Mouse (Mus musculus): Measurements from ENCODE around the gene Usp50. TPM values are rescaled to one million over a fixed set of nuclear protein-coding genes. Genes with fewer than 3 reads are reported as not detected.

The Usp50 gene
- total RNA-seq, 2 experiments from 2014 or later = not detected

GRCm38 (mm10) chr2:126759351-126759750, 23.9 kb downstream of the Usp50 start:
- no peak for ATAC-seq (replicated peaks; ENCODE audit: poor library complexity, severe bottlenecking)

- no peak for ATAC-seq (replicated peaks; ENCODE audit: poor library complexity, severe bottlenecking)
These were observed 27.6 kb downstream of the Usp50 start for GRCm38 (mm10) chr2:126755664-126756063.

- ATAC-seq (replicated peaks; ENCODE audit: poor library complexity, severe bottlenecking) = no peak
These were observed 39.9 kb downstream of the Usp50 start for GRCm38 (mm10) chr2:126743389-126743788.

- no peak for ATAC-seq (replicated peaks; ENCODE audit: poor library complexity, severe bottlenecking)
These were observed 43.0 kb downstream of the Usp50 start for GRCm38 (mm10) chr2:126740314-126740713.

- ATAC-seq (replicated peaks; ENCODE audit: poor library complexity, severe bottlenecking) = no peak
These were observed 47.8 kb downstream of the Usp50 start for GRCm38 (mm10) chr2:126735339-126736073.

GRCm38 (mm10) chr2:126730502-126730901, 52.8 kb downstream of the Usp50 start:
- no peak for ATAC-seq (replicated peaks; ENCODE audit: poor library complexity, severe bottlenecking)

GRCm38 (mm10) chr2:126729207-126729606, 54.1 kb downstream of the Usp50 start:
- no peak for ATAC-seq (replicated peaks; ENCODE audit: poor library complexity, severe bottlenecking)

- peak; percentile 74 for ATAC-seq (replicated peaks; ENCODE audit: poor library complexity, severe bottlenecking)
These were observed 70.3 kb downstream of the Usp50 start for GRCm38 (mm10) chr2:126712950-126713349.

- no peak for ATAC-seq (replicated peaks; ENCODE audit: poor library complexity, severe bottlenecking)
These were observed 70.7 kb downstream of the Usp50 start for GRCm38 (mm10) chr2:126712526-126712925.

- no peak for ATAC-seq (replicated peaks; ENCODE audit: poor library complexity, severe bottlenecking)
These were observed 74.9 kb downstream of the Usp50 start for GRCm38 (mm10) chr2:126708361-126708760.

- no peak for ATAC-seq (replicated peaks; ENCODE audit: poor library complexity, severe bottlenecking)
These were observed 75.9 kb downstream of the Usp50 start for GRCm38 (mm10) chr2:126707438-126707779.

GRCm38 (mm10) chr2:126706759-126707437, 76.4 kb downstream of the Usp50 start, which contains the start of gene Usp8:
TSS of gene Usp8 (plus strand) at chr2:126707328.
- ATAC-seq (replicated peaks; ENCODE audit: poor library complexity, severe bottlenecking) = peak; percentile 97

GRCm38 (mm10) chr2:126695285-126695684, 88.0 kb downstream of the Usp50 start:
- peak; percentile 97 for ATAC-seq (replicated peaks; ENCODE audit: poor library complexity, severe bottlenecking)

GRCm38 (mm10) chr2:126691290-126691689, 92.0 kb downstream of the Usp50 start:
- no peak for ATAC-seq (replicated peaks; ENCODE audit: poor library complexity, severe bottlenecking)

- ATAC-seq (replicated peaks; ENCODE audit: poor library complexity, severe bottlenecking) = no peak
These were observed 100.3 kb downstream of the Usp50 start for GRCm38 (mm10) chr2:126682937-126683336.

- peak; percentile 61 for ATAC-seq (replicated peaks; ENCODE audit: poor library complexity, severe bottlenecking)
These were observed 100.9 kb downstream of the Usp50 start for GRCm38 (mm10) chr2:126682333-126682732.

- no peak for ATAC-seq (replicated peaks; ENCODE audit: poor library complexity, severe bottlenecking)
These were observed 105.9 kb downstream of the Usp50 start for GRCm38 (mm10) chr2:126677366-126677765.

GRCm38 (mm10) chr2:126676122-126676515, 107.2 kb downstream of the Usp50 start, which contains the start of gene Gabpb1:
TSS of gene Gabpb1 (minus strand) at chr2:126676337.
- no peak for ATAC-seq (replicated peaks; ENCODE audit: poor library complexity, severe bottlenecking)

GRCm38 (mm10) chr2:126675169-126676121, 107.8 kb downstream of the Usp50 start:
- ATAC-seq (replicated peaks; ENCODE audit: poor library complexity, severe bottlenecking) = peak; percentile 63

GRCm38 (mm10) chr2:126674441-126675168, 108.7 kb downstream of the Usp50 start:
- ATAC-seq (replicated peaks; ENCODE audit: poor library complexity, severe bottlenecking) = peak; percentile 15
